Mouse (Mus musculus): ENCODE measurements at regions not wholly inside any gene's neighbourhood (a gene's known extent, or its start where the extent isn't known, plus 50 kb on each side); places are given as distances from the start of the nearest gene placed in this dataset.

- Histone ChIP-seq H3K9me3 (ENCODE audit: control insufficient read depth, low read length) (no peaks in the 10 kb centered on the region), H3K4me2 (ENCODE audit: low read length) (no peak overlapping the region), H3K4me3 (replicated peaks; ENCODE audit: low read depth, low read length) (no peak overlapping the region), H3K36me3 (ENCODE audit: control insufficient read depth, insufficient read depth, low read length) (no peaks in the 10 kb centered on the region), H3K27me3 (ENCODE audit: control insufficient read depth, insufficient read depth, low read length) (no peaks in the 10 kb centered on the region), H3K27ac (replicated peaks; ENCODE audit: low read depth, low read length) (no peak overlapping the region), H3K4me1 (ENCODE audit: control insufficient read depth, insufficient read depth, low read length) (no peaks in the 10 kb centered on the region), H3K9ac (replicated peaks; ENCODE audit: low read length) (no peak overlapping the region)
- no peak for DNase-seq
- no peak for ATAC-seq (ENCODE audit: low FRiP score, low TSS enrichment)
- WGBS = 81% methylated on average over 4 of the region's 4 CpGs
Observed at GRCm38 (mm10) chr3:143022486-143022885, 140.7 kb upstream of the Pkn2 start.

- 86% methylated on average over 11 of the region's 11 CpGs for WGBS
- no peaks in the 10 kb centered on the region for H3K27me3 ChIP-seq (ENCODE audit: control insufficient read depth, insufficient read depth, low read length)
- no peak overlapping the region for H3K4me2 ChIP-seq (ENCODE audit: low read length)
- H3K27ac ChIP-seq (replicated peaks; ENCODE audit: low read depth, low read length) = no peak overlapping the region
- H3K9me3 ChIP-seq (ENCODE audit: control insufficient read depth, low read length) = no peaks in the 10 kb centered on the region
- DNase-seq (no peak), ATAC-seq (ENCODE audit: low FRiP score, low TSS enrichment) (no peak)
- H3K4me3 ChIP-seq (replicated peaks; ENCODE audit: low read depth, low read length) = no peak overlapping the region
- no peaks in the 10 kb centered on the region for H3K4me1 ChIP-seq (ENCODE audit: control insufficient read depth, insufficient read depth, low read length)
- no peak overlapping the region for H3K9ac ChIP-seq (replicated peaks; ENCODE audit: low read length)
- no peaks in the 10 kb centered on the region for H3K36me3 ChIP-seq (ENCODE audit: control insufficient read depth, insufficient read depth, low read length)
Observed at GRCm38 (mm10) chr3:143021159-143021871, 139.5 kb upstream of the Pkn2 start.

GRCm38 (mm10) chr3:143017480-143017879 lies 135.7 kb upstream of the Pkn2 start:
- H3K4me2 ChIP-seq (ENCODE audit: low read length) = no peak overlapping the region
- H3K4me1 ChIP-seq (ENCODE audit: control insufficient read depth, insufficient read depth, low read length) = no peaks in the 10 kb centered on the region
- no peak overlapping the region for H3K9ac ChIP-seq (replicated peaks; ENCODE audit: low read length)
- no peaks in the 10 kb centered on the region for H3K9me3 ChIP-seq (ENCODE audit: control insufficient read depth, low read length)
- DNase-seq = no peak
- ATAC-seq (ENCODE audit: low FRiP score, low TSS enrichment) = no peak
- H3K4me3 ChIP-seq (replicated peaks; ENCODE audit: low read depth, low read length) = no peak overlapping the region
- 88% methylated on average over 4 of the region's 4 CpGs for WGBS
- H3K27ac ChIP-seq (replicated peaks; ENCODE audit: low read depth, low read length) = no peak overlapping the region
- H3K27me3 ChIP-seq (ENCODE audit: control insufficient read depth, insufficient read depth, low read length) = no peaks in the 10 kb centered on the region
- H3K36me3 ChIP-seq (ENCODE audit: control insufficient read depth, insufficient read depth, low read length) = no peaks in the 10 kb centered on the region

GRCm38 (mm10) chr3:143016758-143017157 lies 135.0 kb upstream of the Pkn2 start:
- no peak overlapping the region for H3K27ac ChIP-seq (replicated peaks; ENCODE audit: low read depth, low read length)
- 90% methylated on average over 5 of the region's 5 CpGs for WGBS
- no peaks in the 10 kb centered on the region for H3K4me1 ChIP-seq (ENCODE audit: control insufficient read depth, insufficient read depth, low read length)
- H3K9me3 ChIP-seq (ENCODE audit: control insufficient read depth, low read length) = no peaks in the 10 kb centered on the region
- H3K4me3 ChIP-seq (replicated peaks; ENCODE audit: low read depth, low read length) = no peak overlapping the region
- H3K27me3 ChIP-seq (ENCODE audit: control insufficient read depth, insufficient read depth, low read length) = no peaks in the 10 kb centered on the region
- H3K4me2 ChIP-seq (ENCODE audit: low read length) = no peak overlapping the region
- DNase-seq (no peak), ATAC-seq (ENCODE audit: low FRiP score, low TSS enrichment) (no peak)
- no peaks in the 10 kb centered on the region for H3K36me3 ChIP-seq (ENCODE audit: control insufficient read depth, insufficient read depth, low read length)
- H3K9ac ChIP-seq (replicated peaks; ENCODE audit: low read length) = no peak overlapping the region

GRCm38 (mm10) chr3:143014421-143014820 lies 132.6 kb upstream of the Pkn2 start:
- Histone ChIP-seq H3K27ac (replicated peaks; ENCODE audit: low read depth, low read length) (no peak overlapping the region), H3K4me2 (ENCODE audit: low read length) (no peak overlapping the region), H3K4me1 (ENCODE audit: control insufficient read depth, insufficient read depth, low read length) (no peaks in the 10 kb centered on the region), H3K4me3 (replicated peaks; ENCODE audit: low read depth, low read length) (no peak overlapping the region), H3K27me3 (ENCODE audit: control insufficient read depth, insufficient read depth, low read length) (no peaks in the 10 kb centered on the region), H3K9ac (replicated peaks; ENCODE audit: low read length) (no peak overlapping the region), H3K36me3 (ENCODE audit: control insufficient read depth, insufficient read depth, low read length) (no peaks in the 10 kb centered on the region), H3K9me3 (ENCODE audit: control insufficient read depth, low read length) (no peaks in the 10 kb centered on the region)
- ATAC-seq (ENCODE audit: low FRiP score, low TSS enrichment) = no peak
- DNase-seq = no peak
- 88% methylated on average over 4 of the region's 4 CpGs for WGBS

GRCm38 (mm10) chr3:143007047-143007446 lies 125.2 kb upstream of the Pkn2 start:
- no peak for ATAC-seq (ENCODE audit: low FRiP score, low TSS enrichment)
- no peak overlapping the region for H3K4me3 ChIP-seq (replicated peaks; ENCODE audit: low read depth, low read length)
- H3K27me3 ChIP-seq (ENCODE audit: control insufficient read depth, insufficient read depth, low read length) = no peaks in the 10 kb centered on the region
- H3K27ac ChIP-seq (replicated peaks; ENCODE audit: low read depth, low read length) = no peak overlapping the region
- no peaks in the 10 kb centered on the region for H3K4me1 ChIP-seq (ENCODE audit: control insufficient read depth, insufficient read depth, low read length)
- H3K9me3 ChIP-seq (ENCODE audit: control insufficient read depth, low read length) = no peaks in the 10 kb centered on the region
- no peaks in the 10 kb centered on the region for H3K36me3 ChIP-seq (ENCODE audit: control insufficient read depth, insufficient read depth, low read length)
- DNase-seq = no peak
- no peak overlapping the region for H3K4me2 ChIP-seq (ENCODE audit: low read length)
- WGBS = 97% methylated on average over 3 of the region's 3 CpGs
- H3K9ac ChIP-seq (replicated peaks; ENCODE audit: low read length) = no peak overlapping the region

GRCm38 (mm10) chr3:143001952-143002351 lies 120.1 kb upstream of the Pkn2 start:
- DNase-seq = no peak
- no peaks in the 10 kb centered on the region for H3K27me3 ChIP-seq (ENCODE audit: control insufficient read depth, insufficient read depth, low read length)
- no peak overlapping the region for H3K4me3 ChIP-seq (replicated peaks; ENCODE audit: low read depth, low read length)
- no peaks in the 10 kb centered on the region for H3K4me1 ChIP-seq (ENCODE audit: control insufficient read depth, insufficient read depth, low read length)
- no peaks in the 10 kb centered on the region for H3K36me3 ChIP-seq (ENCODE audit: control insufficient read depth, insufficient read depth, low read length)
- no peak overlapping the region for H3K9ac ChIP-seq (replicated peaks; ENCODE audit: low read length)
- H3K27ac ChIP-seq (replicated peaks; ENCODE audit: low read depth, low read length) = no peak overlapping the region
- ATAC-seq (ENCODE audit: low FRiP score, low TSS enrichment) = no peak
- H3K4me2 ChIP-seq (ENCODE audit: low read length) = no peak overlapping the region
- no peaks in the 10 kb centered on the region for H3K9me3 ChIP-seq (ENCODE audit: control insufficient read depth, low read length)
- 35% methylated on average over 5 of the region's 5 CpGs for WGBS

GRCm38 (mm10) chr3:142995981-142996743 lies 114.4 kb upstream of the Pkn2 start:
- H3K4me1 ChIP-seq (ENCODE audit: control insufficient read depth, insufficient read depth, low read length) = no peaks in the 10 kb centered on the region
- no peak overlapping the region for H3K27ac ChIP-seq (replicated peaks; ENCODE audit: low read depth, low read length)
- H3K4me3 ChIP-seq (replicated peaks; ENCODE audit: low read depth, low read length) = no peak overlapping the region
- peak; percentile 57 for DNase-seq
- no peaks in the 10 kb centered on the region for H3K9me3 ChIP-seq (ENCODE audit: control insufficient read depth, low read length)
- no peak overlapping the region for H3K9ac ChIP-seq (replicated peaks; ENCODE audit: low read length)
- no peaks in the 10 kb centered on the region for H3K36me3 ChIP-seq (ENCODE audit: control insufficient read depth, insufficient read depth, low read length)
- H3K27me3 ChIP-seq (ENCODE audit: control insufficient read depth, insufficient read depth, low read length) = no peaks in the 10 kb centered on the region
- 53% methylated on average over 3 of the region's 3 CpGs for WGBS
- ATAC-seq (ENCODE audit: low FRiP score, low TSS enrichment) = no peak
- H3K4me2 ChIP-seq (ENCODE audit: low read length) = no peak overlapping the region

- H3K27ac ChIP-seq (replicated peaks; ENCODE audit: low read depth, low read length) = no peak overlapping the region
- no peaks in the 10 kb centered on the region for H3K9me3 ChIP-seq (ENCODE audit: control insufficient read depth, low read length)
- no peak overlapping the region for H3K4me3 ChIP-seq (replicated peaks; ENCODE audit: low read depth, low read length)
- H3K27me3 ChIP-seq (ENCODE audit: control insufficient read depth, insufficient read depth, low read length) = no peaks in the 10 kb centered on the region
- H3K36me3 ChIP-seq (ENCODE audit: control insufficient read depth, insufficient read depth, low read length) = no peaks in the 10 kb centered on the region
- 87% methylated on average over 5 of the region's 5 CpGs for WGBS
- no peak overlapping the region for H3K4me2 ChIP-seq (ENCODE audit: low read length)
- no peaks in the 10 kb centered on the region for H3K4me1 ChIP-seq (ENCODE audit: control insufficient read depth, insufficient read depth, low read length)
- no peak for ATAC-seq (ENCODE audit: low FRiP score, low TSS enrichment)
- DNase-seq = no peak
- H3K9ac ChIP-seq (replicated peaks; ENCODE audit: low read length) = no peak overlapping the region
Observed at GRCm38 (mm10) chr3:142984547-142984946, 102.7 kb upstream of the Pkn2 start.

Data from midbrain, embryonic 14.5 days (tissue).